Mouse (Mus musculus) B cell, adult 2 months (primary cell): ENCODE data around the gene Pid1.

Experiments
- DNase-seq, 2 experiments: peaks; one replicate each; pipeline ENCODE4 v3.0.0; 2022

Gene Pid1

DNA sequence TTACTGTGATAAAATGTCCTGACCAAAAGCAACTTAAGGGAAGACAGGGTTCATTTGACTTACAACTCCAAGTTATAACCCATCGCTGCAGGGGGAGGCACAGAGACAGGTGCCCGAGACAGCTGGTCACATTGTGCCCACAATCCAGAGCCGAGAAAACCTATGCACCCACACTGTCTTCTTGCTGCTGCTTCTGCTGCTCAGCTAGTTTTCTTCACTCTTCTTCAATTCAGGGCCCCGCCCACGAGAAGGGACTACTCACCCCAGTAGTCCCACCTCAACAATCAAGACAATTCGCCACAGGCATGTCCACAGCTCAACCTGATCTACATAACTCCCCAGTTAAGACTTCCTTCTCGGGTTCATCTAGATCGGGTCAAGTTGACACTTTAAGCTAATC, at the start of gene Pid1:
TSS of gene Pid1 (minus strand) at position 214 of the 400 bp plus-strand sequence.
- DNase-seq = no peak

DNA sequence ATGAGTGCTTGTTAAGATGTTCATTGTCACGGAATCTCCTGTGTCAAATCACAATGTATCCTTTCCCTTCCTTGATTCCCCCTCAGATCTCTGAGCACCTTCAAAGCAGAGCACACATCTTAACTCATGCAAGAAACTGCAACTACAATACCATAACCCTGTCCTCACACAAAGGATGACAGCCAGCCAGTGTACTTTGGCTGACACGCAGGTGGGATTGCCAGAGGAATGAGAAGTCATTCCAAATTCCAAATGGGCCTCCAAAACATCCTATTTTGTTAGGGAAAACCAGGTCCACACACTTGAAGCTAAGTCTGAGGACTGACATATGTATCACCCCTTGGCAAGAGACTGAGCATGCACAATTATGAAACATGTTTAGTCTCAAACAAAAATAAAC, 45.5 kb upstream of the Pid1 start:
- DNase-seq = no peak

DNA sequence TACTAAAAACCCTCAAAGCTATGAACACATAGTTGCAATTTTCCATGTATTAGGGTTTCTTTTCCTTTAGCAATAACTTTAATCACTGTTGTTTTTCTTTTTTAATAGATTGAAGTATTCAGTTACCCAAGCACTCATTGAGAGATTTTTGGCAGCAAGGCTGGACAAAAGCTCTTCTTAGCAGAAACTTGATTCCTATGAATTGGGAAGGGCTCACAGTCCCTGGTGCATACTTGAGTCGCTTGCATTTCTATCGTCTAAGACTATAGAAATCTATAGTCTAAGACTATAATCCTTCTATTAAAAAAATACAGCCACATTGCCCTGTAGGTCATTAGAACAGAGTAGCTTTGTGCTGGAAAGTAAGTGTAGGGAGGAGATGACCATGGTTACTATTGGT, 44.9 kb upstream of the Pid1 start:
- DNase-seq = no peak

- no peak for DNase-seq
These were observed 42.9 kb upstream of the Pid1 start for GRCm38 (mm10) chr1:84406891-84407290.

- no peak for DNase-seq
These were observed 41.7 kb upstream of the Pid1 start for GRCm38 (mm10) chr1:84405551-84406290.

DNA sequence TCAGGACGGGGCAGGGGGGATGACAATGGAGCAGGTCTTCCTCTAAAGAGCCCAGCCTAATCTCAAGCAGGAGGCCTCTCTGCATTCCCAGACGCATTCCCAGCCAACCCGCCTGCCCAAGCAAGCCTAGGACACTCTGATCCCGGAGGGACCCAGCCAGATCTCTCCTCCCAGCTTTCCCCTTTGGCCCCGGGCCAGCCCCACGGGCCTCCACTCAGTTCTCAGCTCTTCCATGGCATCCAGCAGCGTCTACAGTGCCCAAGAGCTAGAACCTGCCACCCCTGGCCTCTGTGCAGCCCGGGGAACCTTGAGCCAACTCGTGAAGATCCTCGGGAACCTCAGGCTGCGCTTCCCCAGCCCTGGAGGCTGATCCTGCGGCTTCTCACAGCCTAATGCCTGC, 40.9 kb upstream of the Pid1 start:
- DNase-seq = no peak

GRCm38 (mm10) chr1:84402154-84402553, 38.2 kb upstream of the Pid1 start:
- no peak for DNase-seq

- no peak for DNase-seq
These were observed 35.7 kb upstream of the Pid1 start for GRCm38 (mm10) chr1:84399671-84400070.

GRCm38 (mm10) chr1:84399118-84399517, 35.1 kb upstream of the Pid1 start:
- no peak for DNase-seq

GRCm38 (mm10) chr1:84396787-84397186, 32.8 kb upstream of the Pid1 start:
- DNase-seq = no peak

- no peak for DNase-seq
These were observed 31.9 kb upstream of the Pid1 start for GRCm38 (mm10) chr1:84395928-84396327.

GRCm38 (mm10) chr1:84390961-84391360, 27.0 kb upstream of the Pid1 start:
- DNase-seq = no peak

GRCm38 (mm10) chr1:84387616-84388015, 23.6 kb upstream of the Pid1 start:
- DNase-seq = no peak

DNA sequence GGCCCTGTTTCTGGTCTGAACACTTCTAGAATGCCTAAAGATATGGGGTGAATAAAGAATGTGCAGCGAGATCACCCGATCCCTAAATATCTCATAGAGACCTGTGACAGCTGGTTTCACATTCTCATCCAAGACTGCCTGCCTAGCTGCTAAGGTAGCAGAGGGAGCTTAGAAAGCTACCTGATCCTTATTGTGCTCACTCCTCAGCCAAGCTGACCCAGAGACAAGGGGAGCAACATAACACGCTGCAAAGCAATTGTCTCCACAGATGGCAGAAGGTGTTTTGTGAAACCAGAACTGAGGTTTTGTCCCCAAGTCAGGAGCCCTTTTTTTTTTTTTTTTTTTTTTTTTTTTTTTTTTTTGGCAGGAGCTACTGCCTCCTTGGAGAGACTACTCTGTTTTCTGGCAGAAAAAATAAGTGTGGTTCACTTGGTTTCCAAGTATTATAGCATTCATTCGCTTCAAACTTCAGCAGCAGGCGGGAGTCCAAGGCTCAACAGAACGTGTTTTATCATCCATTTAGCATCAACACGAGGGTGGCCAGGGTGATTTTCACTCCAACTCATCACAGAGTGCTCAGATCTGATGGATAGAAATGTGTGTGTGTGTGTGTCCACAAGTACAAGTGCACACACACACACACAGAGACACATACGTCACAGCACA, 22.6 kb upstream of the Pid1 start:
- no peak for DNase-seq

DNA sequence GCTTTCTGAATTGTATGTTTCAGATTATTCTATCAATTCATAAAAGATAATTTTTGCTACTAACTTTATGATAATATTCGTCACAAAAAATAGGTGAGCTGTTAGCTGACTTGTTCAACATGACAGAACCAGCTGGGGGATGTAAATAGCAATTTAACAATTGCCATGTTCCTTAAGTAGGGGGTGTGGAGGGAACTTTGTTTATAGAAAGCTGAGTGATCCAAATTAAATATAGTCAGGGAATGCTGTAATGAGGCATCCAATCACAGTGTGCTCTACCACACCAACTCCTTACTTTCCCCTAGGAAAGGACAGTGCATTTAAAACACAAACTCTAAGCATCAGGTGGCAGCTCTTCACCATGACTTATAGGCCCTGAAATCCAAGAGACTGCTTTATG, 18.7 kb upstream of the Pid1 start:
- no peak for DNase-seq

DNA sequence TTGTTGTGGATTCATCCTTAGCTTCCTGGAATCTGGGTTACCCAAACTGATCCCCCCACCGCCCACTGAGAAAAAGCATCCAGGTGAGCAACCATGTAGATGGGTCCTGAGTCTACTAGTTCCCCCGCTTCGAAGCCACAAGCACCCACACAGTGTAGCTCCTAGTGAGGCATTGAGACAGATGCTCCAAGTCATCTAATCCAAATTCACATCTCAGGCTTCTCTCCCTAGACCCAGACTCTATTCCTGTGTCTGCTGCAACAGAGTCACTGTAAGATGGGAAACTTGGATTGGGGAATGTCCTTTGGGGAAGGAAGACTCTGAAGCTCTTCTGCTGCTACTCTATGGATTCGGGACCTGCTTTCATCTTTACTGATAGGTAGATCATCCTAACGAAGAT, 18.1 kb upstream of the Pid1 start:
- DNase-seq = no peak

GRCm38 (mm10) chr1:84380895-84381294, 16.9 kb upstream of the Pid1 start:
- no peak for DNase-seq

- DNase-seq = no peak
These were observed 3.8 kb upstream of the Pid1 start for GRCm38 (mm10) chr1:84367733-84368132.

DNA sequence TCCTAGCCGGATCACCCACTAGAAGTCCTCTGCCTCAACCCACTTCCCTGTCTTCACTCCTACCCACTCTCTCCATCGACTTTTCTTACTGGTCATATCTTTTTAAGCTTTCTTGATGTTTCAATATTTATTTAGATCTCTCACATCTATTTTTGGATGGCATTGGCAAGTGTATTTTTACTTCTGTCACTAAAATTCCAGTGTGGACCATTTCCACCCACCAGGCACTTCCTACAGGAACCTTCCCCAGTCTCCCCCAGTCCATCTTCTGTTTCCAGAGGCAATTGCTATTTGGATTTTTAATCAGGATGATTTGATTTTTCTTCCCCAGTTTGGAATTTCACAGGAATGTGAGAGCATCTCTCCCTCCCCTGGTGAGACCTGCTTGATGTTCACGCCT, 2.6 kb upstream of the Pid1 start:
- no peak for DNase-seq

DNA sequence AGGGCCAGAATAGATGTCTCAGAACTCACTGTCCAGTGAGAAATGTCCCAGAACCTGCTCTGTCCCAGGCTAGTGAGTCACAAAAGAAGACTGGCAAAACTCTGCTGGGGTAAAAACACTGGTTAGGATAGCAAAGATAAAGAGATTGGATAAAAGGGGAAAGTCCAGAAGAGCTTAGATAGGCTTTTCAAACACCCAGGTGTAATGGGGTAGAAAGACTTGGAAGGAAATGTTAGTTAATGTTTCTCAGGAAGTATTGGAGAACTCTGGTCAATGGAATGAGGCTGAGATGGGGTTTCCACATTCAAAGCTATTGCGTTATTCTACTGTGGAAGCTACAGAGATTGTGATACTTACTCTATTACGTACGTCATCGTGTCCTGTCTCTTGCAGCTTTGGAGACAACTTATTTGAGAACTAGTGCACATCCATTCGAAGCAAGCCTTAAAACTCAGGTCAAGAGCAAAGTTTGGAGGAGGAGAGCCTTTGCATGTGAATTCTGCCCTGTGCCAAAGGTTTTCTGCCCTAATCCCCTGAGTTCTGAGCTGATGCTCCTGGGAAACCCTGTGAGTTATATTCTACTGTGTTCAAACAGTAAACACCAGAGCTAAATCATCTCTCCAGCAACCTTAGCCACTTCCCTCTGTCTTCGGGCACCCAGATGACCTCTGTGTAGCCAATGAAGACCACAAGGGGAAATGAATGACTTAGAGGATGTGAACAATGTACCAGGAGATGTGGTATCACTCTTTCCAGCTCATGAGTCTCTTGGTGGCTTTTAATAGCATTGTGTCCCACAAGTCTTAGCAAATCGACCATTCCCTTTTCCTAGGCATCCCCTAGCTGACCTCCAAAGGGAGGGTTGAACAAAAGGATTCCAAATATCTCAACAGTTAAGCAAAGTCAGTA, 1.0 kb downstream of the Pid1 start:
- DNase-seq = no peak

- no peak for DNase-seq
These were observed 1.8 kb downstream of the Pid1 start for GRCm38 (mm10) chr1:84362209-84362608.

GRCm38 (mm10) chr1:84361389-84361788, 2.6 kb downstream of the Pid1 start:
- no peak for DNase-seq

DNA sequence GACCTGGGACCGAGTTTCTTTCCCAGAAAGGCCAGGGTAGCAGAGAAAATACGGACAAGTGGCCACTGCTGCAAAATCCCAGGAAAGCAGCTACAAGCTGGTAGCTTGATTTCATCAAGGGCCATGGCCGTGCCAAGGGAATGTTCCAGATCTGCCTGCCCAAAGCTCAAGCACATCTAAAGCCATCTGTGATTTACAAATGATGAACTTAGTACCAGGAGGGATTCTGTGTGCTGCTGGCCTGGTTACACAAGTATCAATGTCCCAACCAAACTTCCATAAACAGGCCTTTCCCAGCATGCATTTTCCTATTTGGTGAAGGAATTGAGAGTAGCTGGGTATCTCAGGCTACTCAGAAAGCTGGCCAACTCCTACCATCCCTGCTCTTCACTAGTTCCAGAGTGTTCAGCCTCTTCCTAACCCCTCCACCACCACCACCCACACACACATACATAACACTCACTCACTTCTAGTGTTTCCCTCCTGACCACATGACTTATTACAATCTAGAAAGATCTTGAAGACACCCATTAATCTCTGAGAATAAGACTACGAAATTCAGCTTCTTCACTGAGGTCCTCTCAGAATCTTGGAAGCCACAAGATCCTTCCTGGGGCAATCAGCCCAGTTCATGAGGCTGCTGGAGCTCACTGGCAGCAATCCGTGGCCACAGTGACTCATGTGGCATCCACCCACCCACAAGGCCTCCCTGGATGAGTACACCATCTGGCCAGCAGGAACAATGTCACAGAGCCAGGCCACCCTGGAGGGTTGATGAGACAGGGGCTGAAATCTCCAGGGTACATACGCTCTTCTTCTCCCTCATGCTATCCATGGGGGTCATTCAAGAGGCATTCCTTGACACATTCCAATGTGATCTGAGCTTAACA, 4.1 kb downstream of the Pid1 start:
- DNase-seq = no peak
